Comparison of ENCODE assay signal across 23 mouse cellular contexts in genomic region chr6:7464346-7464745, GRCm38 (mm10).
DNase-seq lines count a peak whose midpoint lies in the region; ATAC-seq and TF ChIP-seq lines count a peak whose summit lies in the region.
"Had no signal": no experiment of that assay in that cellular context is flagged by ENCODE, and none has a peak within 500 bp of the region (broad histone marks: within the 10 kb centered on the region; RNA-seq: fewer than 3 reads in every experiment).

No protein-coding gene starts in this region.

- peak; percentile 49 for ATAC-seq in cerebellum, adult (ENCODE audit: insufficient number of reproducible peaks, low FRiP score, low TSS enrichment)
- ATAC-seq in limb, embryonic 14.5 days (ENCODE audit: low FRiP score, low read depth) = peak; percentile 47; the same call in 1 of the 2 replicates
- ATAC-seq: inflammation-experienced regulatory T-cells, adult 6 months; lung, postnatal 0 days; midbrain, embryonic 13.5 days had no signal

- H3K27me3 ChIP-seq in limb, embryonic 14.5 days (ENCODE audit: control insufficient read depth, insufficient read depth, low read length) = no peaks in the 10 kb centered on the region
- no peaks in the 10 kb centered on the region for H3K27me3 ChIP-seq in limb, embryonic 10.5 days (ENCODE audit: low read depth, poor library complexity, severe bottlenecking)
- H3K27me3 ChIP-seq: forebrain, embryonic 12.5 days; heart, embryonic 12.5 days; limb, embryonic 15.5 days; liver, embryonic 13.5 days; midbrain, embryonic 13.5 days had no signal

- H3K4me1 ChIP-seq in limb, embryonic 14.5 days (ENCODE audit: control insufficient read depth, insufficient read depth, low read length) = no peaks in the 10 kb centered on the region
- H3K4me1 ChIP-seq in limb, embryonic 10.5 days = no peaks in the 10 kb centered on the region
- H3K4me1 ChIP-seq: forebrain, embryonic 12.5 days; heart, embryonic 12.5 days; limb, embryonic 15.5 days; liver, embryonic 13.5 days; midbrain, embryonic 13.5 days had no signal

- no peak for TF ChIP-seq POLR2A in limb, embryonic 14.5 days (IDR thresholded peaks at IDR 0.05; ENCODE audit: borderline replicate concordance, extremely low read depth, insufficient read depth, insufficient read length)

- H3K36me3 ChIP-seq in limb, embryonic 14.5 days (ENCODE audit: control insufficient read depth, insufficient read depth, low read length) = no peaks in the 10 kb centered on the region
- no peaks in the 10 kb centered on the region for H3K36me3 ChIP-seq in limb, embryonic 10.5 days
- H3K36me3 ChIP-seq: forebrain, embryonic 12.5 days; G1E; heart, embryonic 12.5 days; limb, embryonic 15.5 days; liver, embryonic 13.5 days; midbrain, embryonic 13.5 days had no signal

- H3K9ac ChIP-seq in limb, embryonic 14.5 days (ENCODE audit: low read depth, low read length, severe bottlenecking) = no peak overlapping the region
- H3K9ac ChIP-seq: forebrain, embryonic 12.5 days; forebrain, postnatal 0 days; heart, embryonic 12.5 days; hindbrain, embryonic 14.5 days; limb, embryonic 15.5 days; liver, embryonic 13.5 days; midbrain, embryonic 13.5 days had no signal

- H3K4me3 ChIP-seq in limb, embryonic 14.5 days (replicated peaks; ENCODE audit: low read length) = no peak overlapping the region
- H3K4me3 ChIP-seq in limb, embryonic 10.5 days = no peak overlapping the region
- H3K4me3 ChIP-seq: forebrain, embryonic 12.5 days; heart, adult 2 months; heart, embryonic 12.5 days; limb, embryonic 15.5 days; liver, embryonic 13.5 days; midbrain, embryonic 13.5 days had no signal

- H3K4me2 ChIP-seq in limb, embryonic 14.5 days (replicated peaks; ENCODE audit: low read depth, low read length, severe bottlenecking) = no peak overlapping the region
- H3K4me2 ChIP-seq: forebrain, embryonic 12.5 days; heart, embryonic 12.5 days; hindbrain, embryonic 14.5 days; limb, embryonic 15.5 days; liver, embryonic 13.5 days; midbrain, embryonic 13.5 days had no signal

- no peaks in the 10 kb centered on the region for H3K9me3 ChIP-seq in limb, embryonic 14.5 days (ENCODE audit: control insufficient read depth, low read length)
- H3K9me3 ChIP-seq in limb, embryonic 10.5 days (replicated peaks) = no peaks in the 10 kb centered on the region
- H3K9me3 ChIP-seq: forebrain, embryonic 12.5 days; G1E; heart, embryonic 12.5 days; limb, embryonic 15.5 days; liver, embryonic 13.5 days; midbrain, embryonic 13.5 days had no signal

- 84% methylated on average over 2 of the region's 2 CpGs for WGBS in limb, embryonic 14.5 days
- WGBS in limb, embryonic 10.5 days = 84% methylated on average over 2 of the region's 2 CpGs

- H3K27ac ChIP-seq in limb, embryonic 14.5 days (replicated peaks; ENCODE audit: low read depth, low read length) = no peak overlapping the region
- H3K27ac ChIP-seq in limb, embryonic 10.5 days = no peak overlapping the region
- H3K27ac ChIP-seq: forebrain, embryonic 12.5 days; heart, adult 2 months; hindbrain, embryonic 14.5 days; kidney, postnatal 0 days; limb, embryonic 15.5 days; liver, embryonic 13.5 days; macrophage; midbrain, embryonic 13.5 days had no signal

- DNase-seq in cerebellum, adult 8-10 months = no peak
- DNase-seq in limb, embryonic 14.5 days (ENCODE audit: low spot score) = no peak
- DNase-seq in limb, embryonic 10.5 days (ENCODE audit: low spot score) = no peak
- DNase-seq in brain, adult 2 months (ENCODE audit: low read depth, low spot score) = peak; percentile 42
- no peak for DNase-seq in lung, postnatal 36 days
- DNase-seq: forebrain, postnatal 0 days; kidney, adult 11 months; liver, embryonic 13.5 days; lung, adult 18-20 months; retina, postnatal 1 day; right cerebral cortex, postnatal 14 days had no signal
